Mouse (Mus musculus) urinary bladder, postnatal 4 days (tissue): ENCODE results near the gene Dapk1.
"Not testable (repeated sequence)": the region's sequence is repeated elsewhere in the genome, so short reads cannot be mapped to it uniquely, and the experiment has no call there.

ENCODE experiments used
- DNase-seq, 2 experiments: peaks; one replicate each; pipeline ENCODE4 v3.0.0; 2021 to 2022; ENCODE audit warnings: low spot score in 2 of 2

Gene Dapk1

DNA sequence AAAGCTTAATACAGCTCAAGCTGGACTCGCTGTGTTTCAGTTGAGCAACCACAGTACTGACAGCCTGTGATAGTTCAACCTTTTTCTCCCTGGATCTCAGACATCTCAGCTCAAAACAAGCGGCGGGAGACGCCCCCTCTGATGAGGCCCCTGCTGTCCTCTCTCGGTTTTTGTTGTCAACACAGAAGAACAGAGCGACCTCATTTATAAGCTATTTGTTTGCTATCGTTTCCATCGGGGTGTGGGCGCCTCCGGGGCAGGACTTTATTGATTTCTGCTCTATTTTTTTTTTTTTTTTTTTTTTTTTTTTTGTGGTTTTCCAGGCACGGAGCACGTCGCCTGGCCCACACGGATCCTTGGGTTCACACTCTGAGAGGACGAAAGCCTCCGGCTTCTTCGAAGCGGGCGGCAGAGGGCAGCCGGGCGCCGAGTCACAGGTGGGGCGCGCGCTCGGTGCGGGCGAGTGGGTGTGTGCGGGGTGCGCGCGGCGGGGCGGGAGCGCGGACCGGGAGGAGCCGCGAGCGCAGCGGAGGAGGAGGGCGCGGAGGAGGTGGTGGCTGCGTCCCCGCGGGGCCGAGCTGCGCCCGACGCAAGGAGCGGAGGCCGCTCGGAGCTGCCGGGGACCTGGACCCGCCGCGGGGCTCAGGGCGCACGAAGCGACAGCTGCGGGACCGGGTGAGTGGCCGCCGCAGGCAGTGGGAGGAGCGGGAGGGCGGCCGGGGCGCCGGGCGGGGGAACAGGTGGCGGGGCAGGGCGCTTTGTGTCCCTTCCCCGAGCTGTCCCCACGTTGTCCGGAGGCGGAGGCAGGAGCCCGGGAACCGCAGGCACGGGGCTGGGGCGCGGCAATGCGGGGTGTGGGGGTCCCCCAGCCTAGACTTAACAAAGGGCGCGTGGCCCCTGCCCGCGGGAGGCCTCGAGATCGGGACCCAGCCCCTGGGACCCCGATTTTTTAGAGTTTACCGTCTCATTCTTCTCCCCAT is at the start of gene Dapk1:
Gene Dapk1, plus strand, starts transcription at position 512 of the 980 bp plus-strand sequence.
- peak; percentile 83 to 84 for DNase-seq

DNA sequence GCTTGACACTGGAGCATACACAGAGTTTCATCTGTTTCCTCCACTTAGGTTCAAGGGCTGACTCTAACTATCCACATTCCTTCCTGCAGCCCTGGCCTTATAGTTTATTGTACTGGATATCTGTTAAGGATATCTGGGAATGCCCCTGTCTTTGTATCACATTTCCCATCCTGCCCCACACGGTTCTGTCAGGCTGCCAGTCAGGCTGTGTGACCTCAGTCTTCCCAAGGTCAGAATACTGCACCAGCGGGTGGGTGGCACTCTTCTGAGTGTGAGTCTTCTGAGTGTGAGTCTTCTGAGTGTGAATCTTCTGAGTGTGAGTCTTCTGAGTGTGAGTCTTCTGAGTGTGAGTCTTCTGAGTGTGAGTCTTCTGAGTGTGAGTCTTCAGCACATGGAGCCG is 48.4 kb upstream of the Dapk1 start:
- no peak for DNase-seq

GRCm38 (mm10) chr13:60556476-60556875 is 45.3 kb upstream of the Dapk1 start:
- DNase-seq: no peak

- DNase-seq: no peak
Observed at GRCm38 (mm10) chr13:60556911-60557310, 44.8 kb upstream of the Dapk1 start.

- DNase-seq: no peak
Observed at GRCm38 (mm10) chr13:60564303-60564702, 37.4 kb upstream of the Dapk1 start.

DNA sequence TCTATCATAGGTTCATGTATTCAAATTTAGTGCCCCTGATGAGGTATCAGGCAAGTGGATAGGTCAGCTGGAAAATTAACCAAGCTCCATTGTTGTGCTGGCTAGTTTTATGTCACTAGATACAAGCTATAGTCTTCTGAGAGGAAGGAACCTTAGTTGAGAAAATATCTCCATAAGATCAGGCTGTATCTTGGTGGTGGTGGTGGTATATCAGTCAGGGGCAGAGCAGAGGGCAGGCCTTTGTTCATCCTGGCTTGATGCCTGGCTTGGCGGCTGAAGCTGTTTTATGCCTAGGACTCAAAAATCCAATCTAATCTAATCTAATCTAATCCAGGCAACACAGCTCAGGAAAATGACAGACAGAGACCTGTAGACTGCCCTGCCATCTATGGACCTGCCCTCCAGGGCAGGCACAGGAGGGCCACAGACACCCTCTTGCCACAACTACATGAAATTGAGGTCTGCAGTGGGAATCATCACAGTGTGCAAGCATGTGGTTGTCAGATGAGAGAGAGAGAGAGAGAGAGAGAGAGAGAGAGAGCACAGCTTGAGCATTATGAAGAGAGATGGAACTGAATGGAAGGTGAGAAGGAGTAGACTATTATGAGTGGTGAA is 32.7 kb upstream of the Dapk1 start:
- DNase-seq: no peak

DNA sequence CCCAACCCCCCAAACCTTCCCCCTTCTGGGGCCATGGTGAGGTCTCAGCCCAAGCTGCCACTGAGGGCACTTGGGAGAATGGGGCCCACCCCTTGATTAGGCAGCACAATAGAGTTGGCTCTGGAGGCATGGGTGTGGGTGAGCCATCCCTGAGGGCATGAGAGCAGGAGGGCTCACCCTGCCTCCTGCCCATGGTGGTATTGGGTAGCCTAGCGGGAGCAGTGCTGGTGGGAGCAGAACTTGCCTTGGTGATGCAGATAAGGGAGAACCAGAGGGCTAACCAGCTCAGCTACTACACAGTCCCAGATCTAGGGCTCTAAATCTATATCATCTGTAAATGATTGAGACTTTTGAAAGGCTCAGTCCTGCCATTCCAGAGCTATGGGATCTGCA is 32.2 kb upstream of the Dapk1 start:
- DNase-seq: no peak

DNA sequence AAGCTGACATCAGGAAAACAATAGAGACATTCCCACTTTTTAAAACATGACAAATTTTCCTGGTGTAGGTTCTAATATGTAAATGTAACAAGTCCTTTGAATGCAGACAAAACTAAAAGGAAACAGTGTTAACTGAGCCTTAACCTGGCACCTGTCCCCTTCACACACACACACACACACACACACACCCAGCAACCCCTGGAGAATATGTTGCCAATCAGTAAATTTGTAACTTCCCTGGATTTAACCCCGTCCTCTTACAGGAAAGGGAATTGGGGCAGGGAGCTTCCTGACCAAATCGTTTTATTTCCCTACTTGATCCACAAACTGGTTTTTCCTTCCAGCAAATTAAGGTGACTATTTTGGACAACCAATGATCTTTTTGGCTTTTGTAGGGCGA is 28.2 kb upstream of the Dapk1 start:
- no peak for DNase-seq

DNA sequence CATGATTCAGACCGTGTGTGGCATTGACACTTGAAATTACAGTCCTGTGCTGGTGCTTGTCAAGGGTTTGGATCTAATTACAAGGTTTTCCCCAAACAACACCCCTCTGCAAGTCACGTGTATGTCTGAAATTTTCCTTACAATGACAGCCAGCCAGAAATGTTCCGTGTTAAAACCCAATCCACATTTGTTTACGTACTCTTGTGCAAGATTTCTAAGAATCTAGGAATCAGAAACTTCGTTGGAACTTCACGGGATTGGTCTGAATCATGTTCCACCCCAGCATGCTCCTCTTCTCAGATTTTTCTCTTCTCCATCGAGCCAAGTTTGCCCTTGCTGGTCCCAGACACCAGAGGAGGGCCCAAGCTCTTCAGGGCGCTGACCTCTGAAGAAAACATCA is 27.8 kb upstream of the Dapk1 start:
- DNase-seq: no peak

DNA sequence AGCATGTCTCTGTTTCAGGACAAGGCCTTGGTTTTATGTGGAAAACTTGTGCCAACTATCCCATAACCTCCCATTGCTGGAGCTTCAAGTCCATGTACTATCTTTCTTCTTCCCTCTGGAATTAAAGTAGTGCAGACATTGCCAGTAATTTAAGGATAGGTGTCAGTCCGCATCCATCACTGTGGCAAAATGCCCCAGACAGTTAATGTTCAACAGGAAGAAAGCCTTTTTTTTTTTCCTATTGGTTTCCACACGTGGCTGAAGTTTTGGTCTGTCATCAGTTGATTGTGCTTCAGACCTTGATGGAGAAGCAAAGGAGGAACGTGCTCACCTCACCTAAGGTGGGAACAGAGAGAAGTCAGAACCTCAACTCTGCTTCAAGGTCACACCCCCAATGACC is 23.2 kb upstream of the Dapk1 start:
- no peak for DNase-seq

- no peak for DNase-seq
Observed at GRCm38 (mm10) chr13:60594866-60595265, 6.9 kb upstream of the Dapk1 start.

DNA sequence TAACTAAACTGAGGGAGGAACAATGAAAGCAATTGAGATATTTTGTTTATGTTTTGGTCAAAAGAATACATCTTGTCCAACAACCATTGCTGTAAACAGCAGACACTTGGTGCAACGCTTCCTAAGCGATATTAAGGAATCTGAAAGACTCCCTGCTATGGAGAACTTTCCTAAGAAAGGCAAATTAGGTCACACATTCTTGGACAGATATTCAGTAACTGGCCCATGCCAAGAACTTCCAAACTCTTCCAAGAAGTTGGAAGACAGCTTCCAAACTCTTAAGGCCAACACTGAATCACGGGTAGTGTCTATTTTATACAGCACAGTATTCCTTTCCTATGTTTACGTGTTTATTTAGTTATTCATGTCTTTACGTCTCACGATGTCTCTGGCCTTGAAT is 6.2 kb upstream of the Dapk1 start:
- no peak for DNase-seq

DNA sequence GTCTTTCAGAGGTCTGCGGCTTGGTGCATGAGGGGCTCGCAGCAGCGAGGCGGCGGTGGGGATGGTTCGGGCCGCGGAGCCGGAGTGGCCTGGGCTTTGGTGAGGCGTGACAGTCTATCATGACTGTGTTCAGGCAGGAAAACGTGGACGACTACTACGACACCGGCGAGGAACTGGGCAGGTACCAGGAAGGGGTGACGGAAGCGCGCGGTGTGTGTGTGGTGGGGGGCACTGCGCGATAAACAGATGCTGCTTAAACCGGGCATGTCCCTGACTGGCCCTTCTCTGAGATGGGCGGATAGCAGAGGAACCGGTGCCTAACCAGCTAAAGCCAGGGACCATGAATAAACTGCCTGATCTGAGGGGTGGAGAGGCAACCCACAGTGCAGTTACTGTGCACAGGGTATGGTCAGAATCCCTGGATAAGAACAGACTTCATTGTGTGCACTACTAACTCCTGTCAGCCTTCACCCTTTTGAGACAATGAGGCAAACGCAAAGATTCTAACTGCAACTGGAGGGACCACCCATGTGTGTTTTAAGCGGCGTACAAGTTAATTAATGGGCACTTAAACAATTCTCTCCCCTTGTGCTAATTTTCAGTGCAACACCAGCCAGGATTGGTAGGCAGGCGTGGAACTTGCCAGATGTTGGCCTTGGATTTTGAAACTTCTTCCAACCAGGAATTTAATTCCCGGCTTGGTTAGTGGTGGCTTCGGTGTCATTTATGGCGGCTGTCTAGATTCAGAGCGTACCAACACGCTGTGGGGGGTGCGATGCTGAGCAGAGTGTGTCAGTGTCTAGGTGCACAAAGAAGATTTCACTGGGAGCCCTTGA is 887 bp downstream of the Dapk1 start:
- DNase-seq: no peak

DNA sequence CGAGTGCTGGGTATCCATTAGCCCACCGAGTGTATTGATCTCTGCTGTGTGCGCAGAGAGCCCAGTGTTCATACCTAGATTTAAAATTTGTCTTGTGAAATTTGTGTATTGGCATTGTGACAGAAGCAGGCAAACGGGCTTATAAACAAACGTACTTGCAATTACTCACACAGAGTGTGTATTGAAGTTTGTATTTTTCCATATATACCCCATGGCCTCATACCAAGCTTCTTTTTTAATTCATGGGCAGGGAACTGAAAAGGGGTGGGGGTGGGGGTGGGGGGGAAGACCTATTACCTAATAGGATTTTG is 1.5 kb downstream of the Dapk1 start:
- DNase-seq: no peak

DNA sequence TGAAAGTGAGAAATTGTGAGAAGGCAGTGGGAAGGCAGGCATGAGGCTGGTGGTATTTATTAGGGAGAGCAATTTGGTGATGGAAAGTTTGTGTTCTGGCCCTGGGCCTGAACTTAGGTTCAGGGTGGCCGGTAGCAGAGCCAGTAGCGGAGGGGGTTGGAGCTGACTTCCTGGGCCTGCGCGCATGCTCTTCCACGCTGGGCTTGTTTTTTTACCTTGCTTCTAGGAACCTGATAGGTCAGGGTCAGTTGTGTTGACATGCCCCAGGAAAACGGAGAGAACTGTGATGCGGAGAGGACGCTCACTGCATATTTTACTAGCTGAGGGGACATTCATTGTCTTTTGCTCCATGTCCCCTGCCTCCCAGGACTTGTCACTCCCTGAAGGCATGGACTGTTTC is 5.7 kb downstream of the Dapk1 start:
- DNase-seq: no peak

DNA sequence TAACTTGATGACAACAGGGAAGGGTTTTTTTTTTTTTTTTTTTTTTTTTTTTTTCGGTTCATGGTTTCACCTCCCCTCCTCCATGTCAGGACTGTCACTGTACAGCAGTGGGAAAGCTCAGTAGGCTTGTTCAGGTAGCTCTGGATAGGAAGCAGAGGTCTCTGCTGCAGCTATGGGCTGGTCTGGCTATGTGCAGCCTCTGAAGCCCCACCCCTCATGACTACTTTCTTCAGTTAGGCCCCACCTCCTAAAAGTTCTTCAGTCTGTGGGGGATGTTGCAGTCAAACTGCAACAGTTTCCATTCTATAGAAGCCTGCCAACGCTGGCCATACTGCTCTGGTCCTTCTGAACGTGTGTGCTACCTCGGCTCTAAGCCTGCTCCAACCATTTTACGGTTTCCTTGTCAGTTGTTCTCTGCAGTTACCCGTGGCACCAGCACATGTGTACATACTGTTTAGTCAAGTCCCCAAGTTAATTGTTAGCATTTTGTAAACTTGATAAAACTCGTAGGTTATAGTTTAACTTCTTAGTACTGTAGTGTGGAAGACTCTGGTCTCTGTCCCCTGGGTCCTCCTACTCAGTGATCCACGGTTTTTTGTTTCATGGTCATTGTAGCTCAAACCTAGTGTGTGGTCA is 6.8 kb downstream of the Dapk1 start:
- DNase-seq: no peak

- DNase-seq: no peak
Observed at GRCm38 (mm10) chr13:60609234-60609633, 7.5 kb downstream of the Dapk1 start.

GRCm38 (mm10) chr13:60610558-60610957 is 8.8 kb downstream of the Dapk1 start:
- no peak for DNase-seq

- not testable (repeated sequence) for DNase-seq
Observed at GRCm38 (mm10) chr13:60610971-60611370, 9.2 kb downstream of the Dapk1 start.

DNA sequence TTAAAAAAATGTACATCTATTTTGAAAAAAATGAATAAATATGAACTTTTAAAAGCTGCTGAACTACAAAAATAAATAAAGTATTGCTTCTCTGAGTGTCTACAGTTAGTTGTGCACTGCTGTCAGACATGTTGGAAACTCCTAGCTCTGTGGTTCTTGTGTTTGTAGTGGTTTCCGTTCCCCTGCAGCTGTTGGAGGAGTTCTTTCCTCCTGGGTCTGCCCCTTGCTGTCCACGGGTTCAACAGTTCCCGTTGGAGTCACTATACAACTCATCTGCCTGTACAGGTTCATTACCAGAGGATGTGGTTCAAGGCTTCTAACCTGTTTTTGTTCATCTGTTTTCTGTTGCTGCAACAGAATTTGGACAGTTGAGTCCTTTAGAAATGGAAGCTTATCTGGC is 10.4 kb downstream of the Dapk1 start:
- DNase-seq: no peak

DNA sequence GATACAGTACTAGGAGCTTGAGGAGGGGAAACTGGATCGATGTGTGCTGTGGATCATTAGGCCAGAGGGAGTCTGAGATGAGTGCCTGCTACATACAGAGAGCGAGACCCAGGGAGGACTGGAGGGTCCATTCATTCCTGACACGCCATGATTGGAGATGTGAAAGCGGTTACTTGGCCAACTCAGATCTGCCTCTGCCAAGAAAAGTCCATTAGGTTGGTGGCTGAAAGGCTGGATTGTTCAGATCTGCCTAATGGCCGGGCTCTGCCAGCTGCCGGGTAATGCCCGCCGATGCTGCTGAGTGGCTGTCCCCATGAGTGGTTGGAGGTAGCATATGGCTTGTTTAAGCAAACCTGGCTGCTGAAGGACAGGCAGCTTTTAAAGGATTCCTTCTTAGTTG is 12.4 kb downstream of the Dapk1 start:
- DNase-seq: no peak

DNA sequence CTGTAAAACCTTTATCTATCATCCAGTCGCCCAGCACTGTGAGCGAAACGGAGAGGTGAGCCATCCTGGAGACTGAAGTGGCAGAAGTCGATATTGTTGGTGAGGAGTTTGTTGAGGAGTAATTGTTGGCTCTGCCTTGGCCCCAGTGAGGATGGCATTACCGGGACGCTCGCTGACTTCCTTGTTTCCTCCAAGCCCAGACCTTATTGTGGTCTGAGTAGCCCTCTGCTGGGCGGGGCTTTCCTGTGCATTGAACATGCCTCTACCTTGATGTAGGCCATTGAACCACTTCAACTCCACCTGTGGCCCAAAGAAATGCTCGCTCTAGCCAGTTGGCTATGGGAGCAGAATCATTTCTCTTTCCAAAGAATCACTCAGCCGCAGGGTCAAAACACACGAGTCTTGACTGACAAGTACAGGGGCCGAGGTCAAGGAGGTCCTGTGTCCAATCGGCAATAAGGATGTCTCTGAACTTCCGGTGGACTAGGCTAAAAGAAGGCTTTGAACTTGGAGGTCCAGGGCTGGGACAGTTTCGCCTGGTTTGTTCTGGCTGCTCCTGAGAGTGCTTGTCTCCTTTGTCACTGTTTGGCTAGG is 13.4 kb downstream of the Dapk1 start:
- no peak for DNase-seq
